Mouse (Mus musculus): ENCODE measurements at regions not wholly inside any gene's neighbourhood (a gene's known extent, or its start where the extent isn't known, plus 50 kb on each side); places are given as distances from the start of the nearest gene placed in this dataset.

DNA sequence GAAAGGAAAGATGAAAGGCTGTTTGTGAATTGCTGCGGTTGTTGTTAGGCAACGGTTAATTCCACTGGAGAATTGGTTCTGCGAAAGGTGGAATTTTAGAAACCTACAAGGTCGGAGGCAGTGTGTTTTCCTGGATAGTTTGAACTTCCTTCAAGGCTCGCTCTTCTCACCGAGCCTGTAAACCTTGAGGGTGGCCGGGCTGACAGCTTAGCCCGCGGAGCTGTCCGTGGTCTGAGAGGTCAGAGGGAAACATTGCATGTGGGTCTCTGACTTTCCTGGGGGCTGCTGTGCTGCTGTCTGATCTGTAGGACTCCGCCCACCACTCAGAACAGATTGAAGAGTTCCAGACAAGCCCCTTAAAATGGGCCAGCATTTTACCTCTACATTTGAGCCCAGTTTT, 124.3 kb upstream of the Mkln1 start:
- no peaks in the 10 kb centered on the region for H3K4me1 ChIP-seq (ENCODE audit: control insufficient read depth, insufficient read depth, low read length)
- TF ChIP-seq CTCF (IDR thresholded peaks at IDR 0.05; ENCODE audit: low read depth, low read length) (no peak), POLR2A (IDR thresholded peaks at IDR 0.05; ENCODE audit: insufficient read depth, low read length) (no peak), EP300 (IDR thresholded peaks at IDR 0.05; ENCODE audit: insufficient read depth, low read depth, low read length) (no peak)
- no peak overlapping the region for H3K27ac ChIP-seq (ENCODE audit: insufficient read depth, low read length)
- H3K36me3 ChIP-seq (ENCODE audit: control insufficient read depth, insufficient read depth, low read length, poor library complexity, severe bottlenecking): no peaks in the 10 kb centered on the region
- H3K27me3 ChIP-seq (ENCODE audit: control insufficient read depth, insufficient read depth, low read length, poor library complexity, severe bottlenecking): no peaks in the 10 kb centered on the region
- H3K9ac ChIP-seq (ENCODE audit: low read depth, poor library complexity, severe bottlenecking): no peak overlapping the region
- no peaks in the 10 kb centered on the region for H3K9me3 ChIP-seq (replicated peaks; ENCODE audit: control insufficient read depth, insufficient read depth, low read length, poor library complexity, severe bottlenecking)
- H3K4me3 ChIP-seq (ENCODE audit: low read depth, low read length): no peak overlapping the region

GRCm38 (mm10) chr6:31277792-31278191, 120.7 kb upstream of the Mkln1 start:
- no peak for TF ChIP-seq EP300 (IDR thresholded peaks at IDR 0.05; ENCODE audit: insufficient read depth, low read depth, low read length)
- no peak for TF ChIP-seq CTCF (IDR thresholded peaks at IDR 0.05; ENCODE audit: low read depth, low read length)
- no peak for TF ChIP-seq POLR2A (IDR thresholded peaks at IDR 0.05; ENCODE audit: insufficient read depth, low read length)
- no peaks in the 10 kb centered on the region for H3K36me3 ChIP-seq (ENCODE audit: control insufficient read depth, insufficient read depth, low read length, poor library complexity, severe bottlenecking)
- H3K27me3 ChIP-seq (ENCODE audit: control insufficient read depth, insufficient read depth, low read length, poor library complexity, severe bottlenecking): no peaks in the 10 kb centered on the region
- H3K9me3 ChIP-seq (replicated peaks; ENCODE audit: control insufficient read depth, insufficient read depth, low read length, poor library complexity, severe bottlenecking): no peaks in the 10 kb centered on the region
- H3K9ac ChIP-seq (ENCODE audit: low read depth, poor library complexity, severe bottlenecking): no peak overlapping the region
- no peaks in the 10 kb centered on the region for H3K4me1 ChIP-seq (ENCODE audit: control insufficient read depth, insufficient read depth, low read length)
- H3K4me3 ChIP-seq (ENCODE audit: low read depth, low read length): no peak overlapping the region
- no peak overlapping the region for H3K27ac ChIP-seq (ENCODE audit: insufficient read depth, low read length)

DNA sequence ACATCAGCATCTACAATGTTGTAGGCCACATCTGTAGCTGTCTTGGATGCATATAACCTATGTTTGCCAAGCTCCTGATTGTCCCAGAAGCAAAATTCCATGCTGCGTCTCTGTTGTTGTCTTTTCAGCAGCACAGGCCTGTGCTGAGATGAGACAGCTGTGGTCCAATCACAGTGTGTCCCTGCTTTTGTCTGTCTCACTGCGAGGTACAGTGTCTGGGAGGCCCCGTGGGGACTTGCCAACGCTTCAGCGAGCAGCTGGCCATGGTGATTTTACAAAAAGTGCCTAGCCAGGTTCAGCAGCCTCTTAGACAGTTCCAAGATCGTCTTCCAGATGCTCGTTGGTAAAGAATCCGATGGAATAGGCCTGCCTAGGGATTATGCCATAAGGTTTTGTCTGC, 114.6 kb upstream of the Mkln1 start:
- Histone ChIP-seq H3K4me3 (ENCODE audit: low read depth, low read length) (no peak overlapping the region), H3K9ac (ENCODE audit: low read depth, poor library complexity, severe bottlenecking) (no peak overlapping the region), H3K27ac (ENCODE audit: insufficient read depth, low read length) (no peak overlapping the region), H3K27me3 (ENCODE audit: control insufficient read depth, insufficient read depth, low read length, poor library complexity, severe bottlenecking) (no peaks in the 10 kb centered on the region), H3K4me1 (ENCODE audit: control insufficient read depth, insufficient read depth, low read length) (no peaks in the 10 kb centered on the region), H3K9me3 (replicated peaks; ENCODE audit: control insufficient read depth, insufficient read depth, low read length, poor library complexity, severe bottlenecking) (no peaks in the 10 kb centered on the region), H3K36me3 (ENCODE audit: control insufficient read depth, insufficient read depth, low read length, poor library complexity, severe bottlenecking) (no peaks in the 10 kb centered on the region)
- TF ChIP-seq EP300 (IDR thresholded peaks at IDR 0.05; ENCODE audit: insufficient read depth, low read depth, low read length): no peak

DNA sequence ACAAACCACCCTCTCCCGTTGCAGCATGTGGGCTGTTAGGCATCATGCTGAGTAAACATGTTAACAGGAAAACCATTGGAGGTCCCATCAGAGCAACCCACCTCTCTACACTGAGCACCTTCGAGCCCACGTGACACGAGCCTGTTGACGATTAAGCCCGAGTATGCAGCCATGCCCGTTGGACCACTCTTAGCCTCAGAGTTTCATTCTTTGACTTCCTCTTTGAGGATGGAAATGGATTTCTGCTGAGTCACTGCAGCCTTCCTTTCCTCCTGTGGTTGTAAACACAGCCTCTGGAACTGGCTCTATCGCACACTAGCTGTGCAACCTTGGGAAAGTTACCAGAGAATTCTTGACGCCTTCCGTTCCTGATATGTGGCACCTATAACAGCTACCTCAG, 114.1 kb upstream of the Mkln1 start:
- no peaks in the 10 kb centered on the region for H3K9me3 ChIP-seq (replicated peaks; ENCODE audit: control insufficient read depth, insufficient read depth, low read length, poor library complexity, severe bottlenecking)
- no peak overlapping the region for H3K4me3 ChIP-seq (ENCODE audit: low read depth, low read length)
- H3K9ac ChIP-seq (ENCODE audit: low read depth, poor library complexity, severe bottlenecking): no peak overlapping the region
- H3K27me3 ChIP-seq (ENCODE audit: control insufficient read depth, insufficient read depth, low read length, poor library complexity, severe bottlenecking): no peaks in the 10 kb centered on the region
- no peak overlapping the region for H3K27ac ChIP-seq (ENCODE audit: insufficient read depth, low read length)
- H3K36me3 ChIP-seq (ENCODE audit: control insufficient read depth, insufficient read depth, low read length, poor library complexity, severe bottlenecking): no peaks in the 10 kb centered on the region
- H3K4me1 ChIP-seq (ENCODE audit: control insufficient read depth, insufficient read depth, low read length): no peaks in the 10 kb centered on the region
- TF ChIP-seq EP300 (IDR thresholded peaks at IDR 0.05; ENCODE audit: insufficient read depth, low read depth, low read length): no peak
- TF ChIP-seq POLR2A (IDR thresholded peaks at IDR 0.05; ENCODE audit: insufficient read depth, low read length): no peak
- TF ChIP-seq CTCF (IDR thresholded peaks at IDR 0.05; ENCODE audit: low read depth, low read length): no peak

GRCm38 (mm10) chr6:31285064-31285463, 113.5 kb upstream of the Mkln1 start:
- Histone ChIP-seq H3K4me3 (ENCODE audit: low read depth, low read length) (no peak overlapping the region), H3K9me3 (replicated peaks; ENCODE audit: control insufficient read depth, insufficient read depth, low read length, poor library complexity, severe bottlenecking) (no peaks in the 10 kb centered on the region), H3K27me3 (ENCODE audit: control insufficient read depth, insufficient read depth, low read length, poor library complexity, severe bottlenecking) (no peaks in the 10 kb centered on the region), H3K27ac (ENCODE audit: insufficient read depth, low read length) (no peak overlapping the region), H3K36me3 (ENCODE audit: control insufficient read depth, insufficient read depth, low read length, poor library complexity, severe bottlenecking) (no peaks in the 10 kb centered on the region), H3K9ac (ENCODE audit: low read depth, poor library complexity, severe bottlenecking) (no peak overlapping the region), H3K4me1 (ENCODE audit: control insufficient read depth, insufficient read depth, low read length) (no peaks in the 10 kb centered on the region)
- TF ChIP-seq POLR2A (IDR thresholded peaks at IDR 0.05; ENCODE audit: insufficient read depth, low read length): no peak
- TF ChIP-seq CTCF (IDR thresholded peaks at IDR 0.05; ENCODE audit: low read depth, low read length): no peak
- no peak for TF ChIP-seq EP300 (IDR thresholded peaks at IDR 0.05; ENCODE audit: insufficient read depth, low read depth, low read length)

- no peaks in the 10 kb centered on the region for H3K36me3 ChIP-seq (ENCODE audit: control insufficient read depth, insufficient read depth, low read length, poor library complexity, severe bottlenecking)
- no peak overlapping the region for H3K4me3 ChIP-seq (ENCODE audit: low read depth, low read length)
- H3K27ac ChIP-seq (ENCODE audit: insufficient read depth, low read length): no peak overlapping the region
- H3K27me3 ChIP-seq (ENCODE audit: control insufficient read depth, insufficient read depth, low read length, poor library complexity, severe bottlenecking): no peaks in the 10 kb centered on the region
- no peak overlapping the region for H3K9ac ChIP-seq (ENCODE audit: low read depth, poor library complexity, severe bottlenecking)
- H3K9me3 ChIP-seq (replicated peaks; ENCODE audit: control insufficient read depth, insufficient read depth, low read length, poor library complexity, severe bottlenecking): no peaks in the 10 kb centered on the region
- H3K4me1 ChIP-seq (ENCODE audit: control insufficient read depth, insufficient read depth, low read length): no peaks in the 10 kb centered on the region
- no peak for TF ChIP-seq EP300 (IDR thresholded peaks at IDR 0.05; ENCODE audit: insufficient read depth, low read depth, low read length)
- TF ChIP-seq POLR2A (IDR thresholded peaks at IDR 0.05; ENCODE audit: insufficient read depth, low read length): no peak
- TF ChIP-seq CTCF (IDR thresholded peaks at IDR 0.05; ENCODE audit: low read depth, low read length): no peak
These were observed 112.4 kb upstream of the Mkln1 start for GRCm38 (mm10) chr6:31285981-31286737.
